Mouse (Mus musculus): Measurements from ENCODE around the gene Ctag2. TPM values are rescaled to one million over a fixed set of nuclear protein-coding genes. Genes with fewer than 3 reads are reported as not detected.

Ctag2 gene
- not detected for polyA plus RNA-seq (2017; shearing (Covaris generic))

GRCm38 (mm10) chrX:65047344-65047743, at the start of gene Ctag2:
TSS of gene Ctag2 (plus strand) at chrX:65047644.

